Mouse (Mus musculus): ENCODE data around the gene B830017H08Rik. TPM values are rescaled to one million over a fixed set of nuclear protein-coding genes. Genes with fewer than 3 reads are reported as not detected.

B830017H08Rik gene
- polyA plus RNA-seq, 1 experiment from 2014 or later: 1.9 TPM

DNA sequence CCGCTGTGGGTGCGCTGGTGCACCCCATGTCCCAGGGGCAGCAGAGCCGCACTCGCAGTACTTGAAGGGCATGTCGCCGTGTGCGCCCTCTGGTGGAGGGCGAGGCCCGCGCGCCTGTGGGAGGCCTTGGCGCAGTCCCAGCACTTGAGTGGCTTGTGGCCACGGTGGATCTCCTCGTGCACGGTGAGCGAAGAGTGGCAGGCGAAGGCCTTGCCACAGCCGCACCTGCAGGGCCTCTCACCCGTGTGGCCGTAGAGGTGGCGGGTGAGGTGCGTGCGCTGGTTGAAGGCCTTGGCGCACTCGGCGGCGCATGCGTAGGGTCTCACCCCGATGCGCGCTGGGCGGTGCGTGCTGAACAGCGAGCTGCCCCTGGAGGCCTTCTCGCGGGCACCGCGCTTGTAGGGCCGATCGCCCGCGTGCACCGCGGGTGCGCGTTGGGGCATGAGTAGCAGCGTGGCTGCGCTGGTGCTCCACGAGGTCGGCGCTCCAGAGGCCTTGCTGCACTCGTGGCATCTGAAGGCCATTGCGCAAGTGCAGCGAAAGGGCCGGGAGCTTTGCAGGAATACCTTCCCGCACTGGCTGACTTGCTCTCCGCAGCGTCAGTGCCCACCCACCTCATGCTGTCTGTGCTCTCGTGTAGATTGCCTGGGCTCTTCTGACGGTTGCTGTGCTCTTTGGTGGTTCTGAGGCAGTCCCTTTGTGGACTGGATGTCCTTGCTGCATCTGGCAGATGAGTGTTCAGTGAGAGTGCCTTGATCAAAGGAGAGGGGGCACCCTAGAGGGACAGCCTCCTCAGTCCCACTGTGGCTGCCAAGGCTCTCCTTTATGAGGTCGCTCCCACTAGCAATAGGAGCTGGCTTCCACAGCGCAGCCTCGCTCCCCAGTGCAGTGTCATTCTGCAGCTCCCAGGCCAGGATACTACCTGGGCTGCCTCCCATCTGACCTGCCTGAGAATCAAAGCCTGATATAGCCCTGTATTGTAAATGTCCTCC, 17.2 kb upstream of the B830017H08Rik start:
- ATAC-seq (ENCODE audit: low read depth): peak; percentile 87
- no peaks in the 10 kb centered on the region for H3K36me3 ChIP-seq
- WGBS: 1% methylated on average over 63 of the region's 63 CpGs
- H3K4me3 ChIP-seq: peak overlapping the region; percentile 48
- peak overlapping the region; percentile 74 for H3K4me2 ChIP-seq
- no peaks in the 10 kb centered on the region for H3K9me3 ChIP-seq
- H3K4me1 ChIP-seq (replicated peaks): peaks cover 16% of the 10 kb centered on the region
- peak overlapping the region; percentile 76 for H3K9ac ChIP-seq
- peak overlapping the region; percentile 61 for H3K27ac ChIP-seq (replicated peaks)
- peaks cover 45% of the 10 kb centered on the region for H3K27me3 ChIP-seq

DNA sequence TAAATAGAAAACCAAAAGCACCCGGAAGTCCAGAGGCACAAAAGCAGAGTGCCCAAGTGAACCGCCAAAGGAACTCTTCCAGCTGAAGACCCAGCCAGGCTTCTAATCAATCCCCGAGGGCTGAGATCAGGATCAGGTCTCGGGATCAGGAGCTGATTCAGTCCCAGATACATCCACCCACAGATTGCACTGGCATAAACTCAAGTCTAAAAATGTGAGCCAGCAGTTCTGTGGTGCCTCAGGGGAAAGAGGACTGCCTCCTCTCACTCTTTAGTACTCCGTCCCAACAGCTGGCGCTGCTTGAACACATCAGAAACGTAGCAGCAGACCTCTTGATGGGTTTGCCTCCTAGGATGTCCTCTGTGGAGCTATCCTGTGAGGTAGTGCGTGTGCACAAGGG, 16.4 kb upstream of the B830017H08Rik start:
- H3K27ac ChIP-seq (replicated peaks): no peak overlapping the region
- no peak overlapping the region for H3K4me3 ChIP-seq
- WGBS: 79% methylated on average over 8 of the region's 8 CpGs
- no peak overlapping the region for H3K4me2 ChIP-seq
- ATAC-seq (ENCODE audit: low read depth): no peak
- H3K27me3 ChIP-seq: peaks cover 43% of the 10 kb centered on the region
- H3K9ac ChIP-seq: peak overlapping the region; percentile 76
- no peaks in the 10 kb centered on the region for H3K36me3 ChIP-seq
- peaks cover 16% of the 10 kb centered on the region for H3K4me1 ChIP-seq (replicated peaks)
- H3K9me3 ChIP-seq: no peaks in the 10 kb centered on the region

DNA sequence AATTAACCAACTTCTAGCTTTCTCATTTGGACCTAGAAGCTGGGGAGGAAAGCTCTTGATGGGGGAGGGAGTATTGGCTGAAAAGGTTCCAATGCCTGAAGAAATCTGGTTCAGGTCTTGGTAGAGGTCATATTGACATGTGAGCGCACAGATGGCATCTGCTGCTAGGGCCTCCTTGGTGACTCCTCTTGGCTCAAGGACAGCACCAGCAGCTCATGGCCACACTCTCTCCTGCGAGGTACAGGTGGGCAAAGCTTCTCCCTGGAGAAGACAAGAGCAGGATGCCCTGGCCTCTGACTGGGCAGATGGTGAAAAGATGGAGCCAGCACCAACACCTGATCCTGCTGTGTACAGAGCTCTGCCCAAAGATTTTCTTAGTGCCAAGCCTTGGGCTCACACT, 6.4 kb upstream of the B830017H08Rik start:
- H3K9me3 ChIP-seq: no peaks in the 10 kb centered on the region
- ATAC-seq (ENCODE audit: low read depth): no peak
- 78% methylated on average over 2 of the region's 2 CpGs for WGBS

DNA sequence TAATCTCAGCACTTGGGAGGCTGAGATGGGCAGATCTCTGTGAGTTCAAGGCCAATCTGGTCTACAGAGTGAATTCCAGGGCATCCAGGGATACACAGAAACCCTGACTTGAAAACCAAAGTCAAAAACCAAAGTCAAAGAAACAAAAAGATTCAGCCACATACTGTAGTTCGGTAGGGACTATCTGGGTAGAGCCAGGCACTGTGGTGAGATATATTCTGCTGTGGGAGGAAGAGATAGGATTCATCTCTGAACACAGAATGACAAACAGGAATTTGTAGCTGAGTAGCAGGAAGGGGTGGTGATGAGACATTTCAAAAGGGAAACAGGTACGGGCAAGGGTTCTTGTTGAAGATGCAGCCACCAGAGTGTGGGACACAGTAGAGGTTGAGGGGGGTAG, 4.7 kb upstream of the B830017H08Rik start:
- no peak for ATAC-seq (ENCODE audit: low read depth)
- WGBS: 85% methylated on average over 2 of the region's 2 CpGs

More for the DNA sequence above, 6.4 kb upstream of the B830017H08Rik start:
- Histone ChIP-seq H3K4me3 (no peak overlapping the region), H3K27ac (replicated peaks) (no peak overlapping the region), H3K4me2 (no peak overlapping the region), H3K27me3 (peaks cover 32% of the 10 kb centered on the region), H3K9ac (no peak overlapping the region), H3K4me1 (replicated peaks) (0 out of 2 replicates have a peak, but pooled peaks cover 3% of the 10 kb centered on the region), H3K36me3 (no peaks in the 10 kb centered on the region)

DNA sequence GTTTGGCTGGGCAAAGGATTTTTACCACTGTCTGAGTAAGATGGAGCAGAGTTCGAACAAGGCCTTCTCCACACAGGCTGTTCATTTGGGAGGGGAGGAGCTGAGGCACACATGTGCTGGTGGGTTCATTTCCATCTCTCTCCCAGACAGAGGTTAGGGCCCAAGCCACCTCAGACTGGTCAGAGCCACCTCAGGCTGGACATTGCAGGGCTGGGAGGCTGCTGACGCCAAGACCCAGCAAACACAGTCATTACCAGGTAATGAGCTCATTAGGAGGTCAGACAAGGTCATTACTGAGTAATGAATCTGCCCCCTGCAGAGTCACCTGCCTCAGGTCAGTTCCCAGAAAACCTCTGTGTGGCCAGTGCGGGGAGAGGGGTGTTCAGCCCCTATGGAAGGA, 4.1 kb upstream of the B830017H08Rik start:
- Histone ChIP-seq H3K27me3 (peaks cover 50% of the 10 kb centered on the region), H3K9me3 (no peaks in the 10 kb centered on the region), H3K4me2 (no peak overlapping the region), H3K27ac (replicated peaks) (no peak overlapping the region), H3K4me1 (replicated peaks) (peaks cover 17% of the 10 kb centered on the region), H3K4me3 (no peak overlapping the region), H3K9ac (no peak overlapping the region), H3K36me3 (no peaks in the 10 kb centered on the region)
- WGBS: 73% methylated on average over 3 of the region's 3 CpGs
- ATAC-seq (ENCODE audit: low read depth): no peak

More for the DNA sequence above, 4.7 kb upstream of the B830017H08Rik start:
- H3K36me3 ChIP-seq: no peaks in the 10 kb centered on the region
- H3K27ac ChIP-seq (replicated peaks): no peak overlapping the region
- peaks cover 13% of the 10 kb centered on the region for H3K4me1 ChIP-seq (replicated peaks)
- H3K4me3 ChIP-seq: no peak overlapping the region
- peaks cover 45% of the 10 kb centered on the region for H3K27me3 ChIP-seq
- no peak overlapping the region for H3K4me2 ChIP-seq
- H3K9ac ChIP-seq: no peak overlapping the region
- no peaks in the 10 kb centered on the region for H3K9me3 ChIP-seq

DNA sequence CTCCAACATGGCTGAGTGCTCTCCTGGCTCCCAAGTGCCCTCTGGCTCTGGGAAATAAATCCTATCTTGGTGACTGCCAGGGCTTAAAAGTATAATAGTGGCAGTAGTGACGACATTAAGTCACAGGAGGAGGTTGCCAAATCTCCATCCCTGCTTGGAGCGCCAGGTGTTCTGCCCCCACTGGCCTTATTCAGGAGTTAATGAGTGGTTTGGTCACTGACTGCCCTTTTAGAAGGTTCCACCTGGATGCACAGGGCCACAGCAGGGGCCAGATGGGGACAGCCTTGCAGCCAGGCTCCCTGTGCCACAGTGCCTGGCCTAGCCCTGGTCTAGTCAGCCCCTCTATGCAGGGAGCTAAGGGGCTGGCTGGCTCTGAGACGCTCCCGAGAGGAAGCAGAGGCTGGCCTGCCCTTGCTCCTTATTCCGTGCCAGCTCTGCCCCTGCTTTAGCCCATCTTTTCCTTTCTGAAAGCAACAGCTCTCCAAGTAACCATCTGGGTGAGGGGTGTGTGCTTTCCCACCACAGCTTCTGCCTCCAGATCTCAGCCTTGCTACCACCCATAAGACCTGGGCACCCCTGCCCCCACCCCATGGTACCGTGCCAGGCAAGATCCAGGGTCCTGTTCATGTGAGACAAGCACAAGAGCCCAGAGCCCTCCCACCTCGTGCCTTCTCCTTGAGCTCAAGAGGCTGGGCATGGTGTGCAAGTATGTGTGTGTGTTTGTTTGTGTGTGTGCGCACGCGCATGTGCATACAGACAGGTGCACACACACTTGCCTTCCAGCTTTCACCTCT, 2.3 kb upstream of the B830017H08Rik start:
- Histone ChIP-seq H3K27ac (replicated peaks) (no peak overlapping the region), H3K4me3 (no peak overlapping the region), H3K36me3 (no peaks in the 10 kb centered on the region), H3K4me2 (no peak overlapping the region), H3K4me1 (replicated peaks) (peaks cover 34% of the 10 kb centered on the region), H3K9ac (no peak overlapping the region), H3K27me3 (peaks cover 62% of the 10 kb centered on the region), H3K9me3 (no peaks in the 10 kb centered on the region)
- no peak for ATAC-seq (ENCODE audit: low read depth)
- 71% methylated on average over 10 of the region's 10 CpGs for WGBS

DNA sequence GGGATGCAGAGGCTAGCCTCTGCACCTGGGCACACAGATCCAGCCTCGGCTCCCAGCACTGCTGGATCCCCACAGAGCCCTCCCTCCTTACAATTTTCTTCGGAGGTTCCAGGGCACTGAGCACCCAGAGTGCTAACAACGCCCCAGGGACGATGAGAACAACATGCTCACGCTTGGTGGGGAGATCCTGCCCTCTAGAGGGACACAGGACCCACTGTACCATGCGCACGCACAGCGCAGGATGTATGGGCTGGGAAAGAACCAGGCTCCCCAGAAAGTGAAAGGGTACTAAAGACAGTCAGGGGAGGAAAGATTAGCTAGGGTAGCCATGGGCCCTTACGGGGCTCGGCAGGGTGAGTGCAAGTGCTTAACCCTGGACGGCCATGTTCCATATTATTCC, 1.1 kb upstream of the B830017H08Rik start:
- no peak overlapping the region for H3K9ac ChIP-seq
- peaks cover 37% of the 10 kb centered on the region for H3K4me1 ChIP-seq (replicated peaks)
- no peaks in the 10 kb centered on the region for H3K36me3 ChIP-seq
- H3K9me3 ChIP-seq: no peaks in the 10 kb centered on the region
- H3K4me2 ChIP-seq: no peak overlapping the region
- no peak overlapping the region for H3K4me3 ChIP-seq
- 13% methylated on average over 11 of the region's 11 CpGs for WGBS
- H3K27me3 ChIP-seq: peaks cover 74% of the 10 kb centered on the region
- ATAC-seq (ENCODE audit: low read depth): no peak
- no peak overlapping the region for H3K27ac ChIP-seq (replicated peaks)

DNA sequence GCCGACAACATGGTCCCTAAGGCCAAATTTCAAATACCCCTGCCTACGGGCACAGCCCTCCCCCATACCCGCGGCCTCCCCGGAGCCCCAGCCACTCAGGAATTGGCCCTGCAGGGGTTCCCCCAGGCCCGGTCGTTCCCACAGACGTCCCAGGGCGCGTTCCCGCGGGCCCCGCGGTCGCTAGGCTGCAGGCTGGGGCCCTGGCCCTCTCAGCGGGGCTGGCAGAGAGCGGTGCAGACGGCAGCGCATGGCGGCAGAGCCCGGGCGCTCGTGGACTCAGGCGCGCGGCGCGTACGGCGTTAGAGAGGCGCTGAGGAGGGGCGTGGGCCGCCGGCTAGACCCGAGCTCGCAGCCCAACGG, 380 bp downstream of the B830017H08Rik start:
- Histone ChIP-seq H3K27me3 (peaks cover 87% of the 10 kb centered on the region), H3K36me3 (no peaks in the 10 kb centered on the region), H3K9ac (peak overlapping the region; percentile 79), H3K4me3 (peak overlapping the region; percentile 51), H3K4me1 (replicated peaks) (peaks cover 37% of the 10 kb centered on the region), H3K4me2 (peak overlapping the region; percentile 73), H3K9me3 (no peaks in the 10 kb centered on the region), H3K27ac (replicated peaks) (peak overlapping the region; percentile 90)
- ATAC-seq (ENCODE audit: low read depth): peak; percentile 82
- WGBS: 1% methylated on average over 37 of the region's 37 CpGs

DNA sequence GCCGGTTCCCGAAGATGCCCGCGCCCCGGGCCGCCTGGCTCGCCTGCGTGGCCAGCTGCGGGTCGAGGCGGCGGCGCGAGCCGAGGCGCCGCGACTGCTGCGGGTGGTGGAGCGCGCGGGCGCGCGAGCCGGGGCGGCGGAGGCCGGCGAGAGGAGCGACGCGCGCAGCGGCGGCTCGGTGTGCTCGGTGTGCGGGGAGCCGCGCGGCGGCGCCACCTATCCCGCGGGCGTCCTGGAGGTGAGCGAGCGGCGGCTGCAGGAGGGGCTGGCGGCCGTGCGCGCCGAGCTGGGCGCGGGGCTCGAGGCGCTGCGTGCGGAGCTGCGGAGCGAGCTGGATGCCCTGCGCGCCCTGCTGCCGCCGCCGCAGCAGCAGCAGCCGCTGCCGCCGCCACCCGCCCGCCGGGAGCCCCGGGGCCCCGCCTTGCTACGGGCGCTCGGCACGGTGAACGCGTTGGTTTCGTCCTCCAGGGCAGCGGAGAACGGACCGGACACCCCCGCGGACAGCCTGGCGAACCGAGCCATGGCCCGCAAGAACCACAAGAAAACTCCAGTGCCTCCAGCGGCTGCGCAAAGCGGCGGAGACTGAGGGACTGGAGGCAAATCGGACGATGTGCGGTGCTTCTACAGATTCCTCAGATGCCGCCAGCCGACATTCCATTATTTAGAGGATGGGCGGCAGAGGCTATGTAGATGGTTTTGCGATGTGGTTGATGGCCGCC, 919 bp downstream of the B830017H08Rik start:
- Histone ChIP-seq H3K9ac (peak overlapping the region; percentile 79), H3K4me2 (peak overlapping the region; percentile 73), H3K27ac (replicated peaks) (peak overlapping the region; percentile 90), H3K4me3 (peak overlapping the region; percentile 51), H3K9me3 (no peaks in the 10 kb centered on the region), H3K4me1 (replicated peaks) (peaks cover 37% of the 10 kb centered on the region), H3K27me3 (peaks cover 87% of the 10 kb centered on the region), H3K36me3 (peaks cover 5% of the 10 kb centered on the region; the same call in 1 of the 2 replicates)
- ATAC-seq (ENCODE audit: low read depth): peak; percentile 74
- under 1% methylated on average over 50 of the region's 103 CpGs for whole genome bisulfite sequencing

DNA sequence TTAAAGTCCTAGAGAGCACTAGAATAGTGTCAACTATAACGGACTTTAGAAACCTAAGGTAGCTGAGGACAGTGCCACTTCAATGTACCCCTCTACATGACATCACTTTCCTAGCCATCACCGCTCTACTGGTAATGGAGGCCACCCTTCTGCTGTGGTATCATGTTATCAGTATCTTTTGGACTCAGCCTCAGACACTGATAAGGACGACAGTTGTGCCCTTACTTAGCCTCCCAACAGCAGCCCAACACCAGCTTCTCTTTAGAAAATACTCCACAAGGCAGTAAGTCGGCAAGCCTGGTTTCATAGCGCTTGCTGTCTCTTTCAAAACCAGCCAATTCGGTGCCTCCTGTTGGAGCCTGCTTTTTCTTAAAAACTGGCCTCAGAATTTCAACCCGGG, 1.6 kb downstream of the B830017H08Rik start:
- peaks cover 7% of the 10 kb centered on the region; the same call in 1 of the 2 replicates for H3K36me3 ChIP-seq
- H3K9ac ChIP-seq: peak overlapping the region; percentile 79
- peak overlapping the region; percentile 51 for H3K4me3 ChIP-seq
- ATAC-seq (ENCODE audit: low read depth): peak; percentile 4; the same call in 1 of the 2 replicates
- H3K27me3 ChIP-seq: peaks cover 84% of the 10 kb centered on the region
- peaks cover 37% of the 10 kb centered on the region for H3K4me1 ChIP-seq (replicated peaks)
- peak overlapping the region; percentile 90 for H3K27ac ChIP-seq (replicated peaks)
- no peaks in the 10 kb centered on the region for H3K9me3 ChIP-seq
- 55% methylated on average over 7 of the region's 7 CpGs for WGBS
- H3K4me2 ChIP-seq: peak overlapping the region; percentile 73

DNA sequence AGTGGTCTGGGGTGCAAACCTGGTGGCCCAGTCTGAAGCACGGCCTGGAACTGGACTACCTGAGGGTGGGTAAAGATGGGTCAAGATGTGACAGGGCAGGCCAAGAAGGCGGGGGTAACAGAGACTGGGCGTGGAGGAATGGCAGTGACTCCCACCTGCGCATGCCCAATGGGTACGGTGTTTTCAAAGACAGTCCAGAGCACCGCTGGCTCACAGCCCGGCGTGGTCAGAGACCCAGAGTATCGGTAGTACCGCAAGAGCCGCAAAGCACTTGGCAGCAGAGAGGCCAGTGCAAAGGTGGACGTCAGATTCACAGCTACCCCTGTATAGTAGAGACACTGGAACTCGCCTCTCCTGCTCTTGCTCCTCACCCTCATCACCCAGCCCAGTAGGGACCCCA, 2.6 kb downstream of the B830017H08Rik start:
- no peak overlapping the region for H3K27ac ChIP-seq (replicated peaks)
- H3K4me3 ChIP-seq: no peak overlapping the region
- 0 out of 2 replicates have a peak, but pooled peaks have one; percentile 6 for ATAC-seq (ENCODE audit: low read depth)
- WGBS: 45% methylated on average over 13 of the region's 13 CpGs
- peaks cover 9% of the 10 kb centered on the region for H3K36me3 ChIP-seq
- H3K27me3 ChIP-seq: peaks cover 75% of the 10 kb centered on the region
- 0 out of 2 replicates have a peak overlapping the region, but pooled peaks have one; percentile 28 for H3K9ac ChIP-seq
- H3K9me3 ChIP-seq: no peaks in the 10 kb centered on the region
- peaks cover 37% of the 10 kb centered on the region for H3K4me1 ChIP-seq (replicated peaks)
- H3K4me2 ChIP-seq: 0 out of 2 replicates have a peak overlapping the region, but pooled peaks have one; percentile 73
